Mouse (Mus musculus) limb, embryonic 10.5 days (tissue): Measurements from ENCODE around the gene Cops6. TPM values are rescaled to one million over a fixed set of nuclear protein-coding genes. Genes with fewer than 3 reads are reported as not detected.

ENCODE experiments used
- DNase-seq: peaks from one replicate; pipeline ENCODE4 v3.0.0-alpha.2; 2017; ENCODE audit warnings: low spot score
- H3K27ac ChIP-seq: fragments of 300-500 bp; sonication (generic); 2 replicates; pipeline ENCODE4 v1.5.1; 2016; ENCODE audit warnings: mild to moderate bottlenecking
- H3K27me3 ChIP-seq: fragments of 300-500 bp; sonication (generic); 2 replicates; pipeline ENCODE4 v1.6.1; 2016; ENCODE audit warnings: low read depth, mild to moderate bottlenecking; ENCODE audit not compliant: poor library complexity, severe bottlenecking
- H3K36me3 ChIP-seq: fragments of 300-500 bp; sonication (generic); 2 replicates; pipeline ENCODE4 v1.6.1; 2016; ENCODE audit warnings: mild to moderate bottlenecking, moderate library complexity
- H3K4me1 ChIP-seq: fragments of 300-500 bp; sonication (generic); 2 replicates; pipeline ENCODE4 v1.6.1; 2016
- H3K4me3 ChIP-seq: fragments of 300-500 bp; sonication (generic); 2 replicates; pipeline ENCODE4 v1.5.1; 2016; ENCODE audit warnings: mild to moderate bottlenecking, moderate library complexity
- H3K9me3 ChIP-seq: fragments of 300-500 bp; sonication (generic); replicated peaks from 2 replicates; pipeline ENCODE4 v1.6.1; 2016; ENCODE audit warnings: mild to moderate bottlenecking
- WGBS: fragments of 180-500 bp; shearing (Covaris S2); methylation state at CpG from one replicate; pipeline ENCODE4 v1.1.7; 2016; 5-methylcytosine and 5-hydroxymethylcytosine counted together
- polyA plus RNA-seq: library from polyadenylated mRNA; unstranded; fragments of >200 nt; fragmentation: Nextera tagmentation; extraction: Ambion mirVana; gene quantifications from 2 replicates; pipeline ENCODE4 v1.2.1, GENCODE M21; 2016

The Cops6 gene
- polyA plus RNA-seq = 381 and 386 TPM in 2 replicates

- Histone ChIP-seq H3K36me3 (peaks cover 43% of the 10 kb centered on the region), H3K27me3 (no peaks in the 10 kb centered on the region), H3K4me3 (peak within 1 kb of the TSS; percentile 78), H3K27ac (peak within 1 kb of the TSS; percentile 86), H3K9me3 (no peaks in the 10 kb centered on the region), H3K4me1 (peaks cover 22% of the 10 kb centered on the region)
- WGBS = under 1% methylated on average over 42 of the region's 42 CpGs
- peak; percentile 99 for DNase-seq
These were observed at the start of gene Cops6 for GRCm38 (mm10) chr5:138160842-138161665. Gene Cops6 (plus strand): TSS chr5:138161071.

GRCm38 (mm10) chr5:138116255-138117198 is 44.3 kb upstream of the Cops6 start, which contains the start of gene Zscan21:
Gene Zscan21 (plus strand): TSS chr5:138116903.
- Histone ChIP-seq H3K27me3 (no peaks in the 10 kb centered on the region), H3K4me1 (peaks cover 12% of the 10 kb centered on the region), H3K36me3 (peaks cover 27% of the 10 kb centered on the region), H3K4me3 (peak within 1 kb of the TSS; percentile 75), H3K9me3 (no peaks in the 10 kb centered on the region), H3K27ac (peak within 1 kb of the TSS; percentile 94)
- WGBS = 7% methylated on average over 38 of the region's 38 CpGs
- DNase-seq = peak; percentile 93

- WGBS = 11% methylated on average over 16 of the region's 16 CpGs
- Histone ChIP-seq H3K36me3 (peaks cover 34% of the 10 kb centered on the region), H3K27me3 (no peaks in the 10 kb centered on the region), H3K4me3 (peak overlapping the region; percentile 75), H3K4me1 (peaks cover 12% of the 10 kb centered on the region), H3K9me3 (no peaks in the 10 kb centered on the region), H3K27ac (peak overlapping the region; percentile 94)
- DNase-seq = no peak
These were observed 43.5 kb upstream of the Cops6 start for GRCm38 (mm10) chr5:138117199-138118015.

GRCm38 (mm10) chr5:138118041-138118440 is 42.8 kb upstream of the Cops6 start:
- Histone ChIP-seq H3K9me3 (no peaks in the 10 kb centered on the region), H3K27ac (no peak overlapping the region), H3K4me3 (peak overlapping the region; percentile 75), H3K36me3 (peaks cover 40% of the 10 kb centered on the region), H3K4me1 (peaks cover 12% of the 10 kb centered on the region), H3K27me3 (no peaks in the 10 kb centered on the region)
- DNase-seq = no peak
- WGBS = 84% methylated on average over 3 of the region's 3 CpGs

- H3K27ac ChIP-seq = no peak overlapping the region
- H3K36me3 ChIP-seq = peaks cover 81% of the 10 kb centered on the region
- H3K4me3 ChIP-seq = no peak overlapping the region
- H3K9me3 ChIP-seq = no peaks in the 10 kb centered on the region
- H3K4me1 ChIP-seq = no peaks in the 10 kb centered on the region
- no peak for DNase-seq
- WGBS = 86% methylated on average over 5 of the region's 5 CpGs
- no peaks in the 10 kb centered on the region for H3K27me3 ChIP-seq
These were observed 28.3 kb upstream of the Cops6 start for GRCm38 (mm10) chr5:138132425-138133064.

- Histone ChIP-seq H3K9me3 (no peaks in the 10 kb centered on the region), H3K36me3 (peaks cover 45% of the 10 kb centered on the region), H3K27me3 (no peaks in the 10 kb centered on the region), H3K4me1 (no peaks in the 10 kb centered on the region), H3K27ac (no peak overlapping the region), H3K4me3 (no peak overlapping the region)
- WGBS = 88% methylated on average over 4 of the region's 4 CpGs
- DNase-seq = no peak
These were observed 23.6 kb upstream of the Cops6 start for GRCm38 (mm10) chr5:138137257-138137656.

GRCm38 (mm10) chr5:138137935-138138549 is 22.8 kb upstream of the Cops6 start:
- Histone ChIP-seq H3K4me1 (no peaks in the 10 kb centered on the region), H3K27me3 (no peaks in the 10 kb centered on the region), H3K36me3 (peaks cover 44% of the 10 kb centered on the region), H3K27ac (no peak overlapping the region), H3K9me3 (no peaks in the 10 kb centered on the region), H3K4me3 (no peak overlapping the region)
- WGBS = 66% methylated on average over 8 of the region's 8 CpGs
- DNase-seq = no peak

- WGBS = 81% methylated on average over 4 of the region's 4 CpGs
- Histone ChIP-seq H3K4me3 (no peak overlapping the region), H3K4me1 (no peaks in the 10 kb centered on the region)
These were observed 22.3 kb upstream of the Cops6 start for GRCm38 (mm10) chr5:138138585-138138984.

GRCm38 (mm10) chr5:138154390-138154789 is 6.5 kb upstream of the Cops6 start:
- Histone ChIP-seq H3K9me3 (no peaks in the 10 kb centered on the region), H3K27me3 (no peaks in the 10 kb centered on the region), H3K4me1 (peaks cover 9% of the 10 kb centered on the region), H3K27ac (peak overlapping the region; percentile 99), H3K36me3 (peaks cover 38% of the 10 kb centered on the region), H3K4me3 (peak overlapping the region; percentile 82)
- 90% methylated on average over 3 of the region's 3 CpGs for WGBS
- no peak for DNase-seq

More at GRCm38 (mm10) chr5:138138585-138138984, 22.3 kb upstream of the Cops6 start:
- Histone ChIP-seq H3K36me3 (peaks cover 44% of the 10 kb centered on the region), H3K9me3 (no peaks in the 10 kb centered on the region), H3K27ac (no peak overlapping the region), H3K27me3 (no peaks in the 10 kb centered on the region)
- no peak for DNase-seq

- DNase-seq = peak; percentile 87
- peaks cover 12% of the 10 kb centered on the region for H3K4me1 ChIP-seq
- no peaks in the 10 kb centered on the region for H3K9me3 ChIP-seq
- H3K4me3 ChIP-seq = peak within 1 kb of the TSS; percentile 82
- peaks cover 33% of the 10 kb centered on the region for H3K36me3 ChIP-seq
- WGBS = under 1% methylated on average over 31 of the region's 31 CpGs
- H3K27me3 ChIP-seq = no peaks in the 10 kb centered on the region
- H3K27ac ChIP-seq = peak within 1 kb of the TSS; percentile 99
These were observed 5.4 kb upstream of the Cops6 start, which contains the start of gene Zfp113 for GRCm38 (mm10) chr5:138155443-138155976. Gene Zfp113 (minus strand): TSS chr5:138155744.

GRCm38 (mm10) chr5:138160224-138160762 is 578 bp upstream of the Cops6 start:
- 73% methylated on average over 7 of the region's 7 CpGs for WGBS
- Histone ChIP-seq H3K27me3 (no peaks in the 10 kb centered on the region), H3K9me3 (no peaks in the 10 kb centered on the region), H3K27ac (peak overlapping the region; percentile 86), H3K4me3 (peak overlapping the region; percentile 78), H3K4me1 (peaks cover 22% of the 10 kb centered on the region), H3K36me3 (peaks cover 36% of the 10 kb centered on the region)
- DNase-seq = no peak
